Mouse (Mus musculus): ENCODE measurements around the gene Pald1. TPM values are rescaled to one million over a fixed set of nuclear protein-coding genes. Genes with fewer than 3 reads are reported as not detected.

Gene Pald1
- polyA plus RNA-seq, 1 experiment from 2014 or later: 22.9 TPM

GRCm38 (mm10) chr10:61415890-61416289 lies 32.6 kb upstream of the Pald1 start:
- no peak overlapping the region for H3K27ac ChIP-seq (ENCODE audit: low read depth, low read length)
- 0 out of 2 replicates have a peak, but pooled peaks cover 5% of the 10 kb centered on the region for H3K4me1 ChIP-seq (replicated peaks; ENCODE audit: control insufficient read depth, insufficient read depth, low read length)
- peaks cover 37% of the 10 kb centered on the region for H3K27me3 ChIP-seq (ENCODE audit: control insufficient read depth, insufficient read depth, low read length)
- H3K9me3 ChIP-seq (ENCODE audit: control insufficient read depth, low read length): no peaks in the 10 kb centered on the region
- 23% methylated on average over 8 of the region's 8 CpGs for WGBS
- no peak for ATAC-seq (replicated peaks; ENCODE audit: low FRiP score)
- H3K36me3 ChIP-seq (ENCODE audit: control insufficient read depth, insufficient read depth, low read length): no peaks in the 10 kb centered on the region
- no peak overlapping the region for H3K9ac ChIP-seq (ENCODE audit: low read length)
- no peak for DNase-seq (ENCODE audit: low spot score)
- no peak overlapping the region for H3K4me2 ChIP-seq (ENCODE audit: low read depth, low read length, severe bottlenecking)
- H3K4me3 ChIP-seq (ENCODE audit: low read depth, low read length): no peak overlapping the region

- DNase-seq (ENCODE audit: low spot score): no peak
- H3K4me2 ChIP-seq (ENCODE audit: low read depth, low read length, severe bottlenecking): no peak overlapping the region
- peaks cover 35% of the 10 kb centered on the region for H3K27me3 ChIP-seq (ENCODE audit: control insufficient read depth, insufficient read depth, low read length)
- H3K9me3 ChIP-seq (ENCODE audit: control insufficient read depth, low read length): no peaks in the 10 kb centered on the region
- no peaks in the 10 kb centered on the region for H3K36me3 ChIP-seq (ENCODE audit: control insufficient read depth, insufficient read depth, low read length)
- WGBS: 71% methylated on average over 3 of the region's 3 CpGs
- H3K27ac ChIP-seq (ENCODE audit: low read depth, low read length): no peak overlapping the region
- ATAC-seq (replicated peaks; ENCODE audit: low FRiP score): no peak
- H3K4me1 ChIP-seq (replicated peaks; ENCODE audit: control insufficient read depth, insufficient read depth, low read length): 0 out of 2 replicates have a peak, but pooled peaks cover 5% of the 10 kb centered on the region
- no peak overlapping the region for H3K4me3 ChIP-seq (ENCODE audit: low read depth, low read length)
- H3K9ac ChIP-seq (ENCODE audit: low read length): no peak overlapping the region
Measured at GRCm38 (mm10) chr10:61415240-61415639, 31.9 kb upstream of the Pald1 start.

GRCm38 (mm10) chr10:61412910-61413625 lies 29.7 kb upstream of the Pald1 start:
- no peaks in the 10 kb centered on the region; the same call in 1 of the 2 replicates for H3K4me1 ChIP-seq (replicated peaks; ENCODE audit: control insufficient read depth, insufficient read depth, low read length)
- H3K9ac ChIP-seq (ENCODE audit: low read length): no peak overlapping the region
- WGBS: 65% methylated on average over 21 of the region's 21 CpGs
- no peak overlapping the region for H3K27ac ChIP-seq (ENCODE audit: low read depth, low read length)
- H3K36me3 ChIP-seq (ENCODE audit: control insufficient read depth, insufficient read depth, low read length): no peaks in the 10 kb centered on the region
- H3K27me3 ChIP-seq (ENCODE audit: control insufficient read depth, insufficient read depth, low read length): peaks cover 14% of the 10 kb centered on the region
- no peak for DNase-seq (ENCODE audit: low spot score)
- H3K4me3 ChIP-seq (ENCODE audit: low read depth, low read length): no peak overlapping the region
- H3K4me2 ChIP-seq (ENCODE audit: low read depth, low read length, severe bottlenecking): no peak overlapping the region
- H3K9me3 ChIP-seq (ENCODE audit: control insufficient read depth, low read length): no peaks in the 10 kb centered on the region
- no peak for ATAC-seq (replicated peaks; ENCODE audit: low FRiP score)

GRCm38 (mm10) chr10:61410193-61410592 lies 26.9 kb upstream of the Pald1 start:
- Histone ChIP-seq H3K9ac (ENCODE audit: low read length) (no peak overlapping the region), H3K9me3 (ENCODE audit: control insufficient read depth, low read length) (no peaks in the 10 kb centered on the region), H3K27me3 (ENCODE audit: control insufficient read depth, insufficient read depth, low read length) (no peaks in the 10 kb centered on the region), H3K27ac (ENCODE audit: low read depth, low read length) (no peak overlapping the region), H3K4me2 (ENCODE audit: low read depth, low read length, severe bottlenecking) (no peak overlapping the region), H3K4me1 (replicated peaks; ENCODE audit: control insufficient read depth, insufficient read depth, low read length) (no peaks in the 10 kb centered on the region; the same call in 1 of the 2 replicates), H3K4me3 (ENCODE audit: low read depth, low read length) (no peak overlapping the region), H3K36me3 (ENCODE audit: control insufficient read depth, insufficient read depth, low read length) (no peaks in the 10 kb centered on the region)
- DNase-seq (ENCODE audit: low spot score): no peak
- ATAC-seq (replicated peaks; ENCODE audit: low FRiP score): no peak
- 29% methylated on average over 9 of the region's 9 CpGs for WGBS

GRCm38 (mm10) chr10:61409776-61410175 lies 26.4 kb upstream of the Pald1 start:
- Histone ChIP-seq H3K4me2 (ENCODE audit: low read depth, low read length, severe bottlenecking) (no peak overlapping the region), H3K27ac (ENCODE audit: low read depth, low read length) (no peak overlapping the region), H3K4me1 (replicated peaks; ENCODE audit: control insufficient read depth, insufficient read depth, low read length) (no peaks in the 10 kb centered on the region; the same call in 1 of the 2 replicates), H3K4me3 (ENCODE audit: low read depth, low read length) (no peak overlapping the region), H3K36me3 (ENCODE audit: control insufficient read depth, insufficient read depth, low read length) (no peaks in the 10 kb centered on the region), H3K9me3 (ENCODE audit: control insufficient read depth, low read length) (no peaks in the 10 kb centered on the region), H3K27me3 (ENCODE audit: control insufficient read depth, insufficient read depth, low read length) (no peaks in the 10 kb centered on the region), H3K9ac (ENCODE audit: low read length) (no peak overlapping the region)
- WGBS: 4% methylated on average over 4 of the region's 4 CpGs
- no peak for ATAC-seq (replicated peaks; ENCODE audit: low FRiP score)
- DNase-seq (ENCODE audit: low spot score): no peak

- no peaks in the 10 kb centered on the region for H3K36me3 ChIP-seq (ENCODE audit: control insufficient read depth, insufficient read depth, low read length)
- H3K4me2 ChIP-seq (ENCODE audit: low read depth, low read length, severe bottlenecking): no peak overlapping the region
- WGBS: 5% methylated on average over 10 of the region's 10 CpGs
- H3K9me3 ChIP-seq (ENCODE audit: control insufficient read depth, low read length): no peaks in the 10 kb centered on the region
- DNase-seq (ENCODE audit: low spot score) (no peak), ATAC-seq (replicated peaks; ENCODE audit: low FRiP score) (no peak)
- H3K4me1 ChIP-seq (replicated peaks; ENCODE audit: control insufficient read depth, insufficient read depth, low read length): no peaks in the 10 kb centered on the region; the same call in 1 of the 2 replicates
- H3K27ac ChIP-seq (ENCODE audit: low read depth, low read length): no peak overlapping the region
- H3K4me3 ChIP-seq (ENCODE audit: low read depth, low read length): no peak overlapping the region
- no peaks in the 10 kb centered on the region for H3K27me3 ChIP-seq (ENCODE audit: control insufficient read depth, insufficient read depth, low read length)
- no peak overlapping the region for H3K9ac ChIP-seq (ENCODE audit: low read length)
Measured at GRCm38 (mm10) chr10:61405958-61406357, 22.6 kb upstream of the Pald1 start.

GRCm38 (mm10) chr10:61402911-61403310 lies 19.6 kb upstream of the Pald1 start:
- Histone ChIP-seq H3K4me1 (replicated peaks; ENCODE audit: control insufficient read depth, insufficient read depth, low read length) (no peaks in the 10 kb centered on the region), H3K4me3 (ENCODE audit: low read depth, low read length) (no peak overlapping the region), H3K9ac (ENCODE audit: low read length) (no peak overlapping the region), H3K36me3 (ENCODE audit: control insufficient read depth, insufficient read depth, low read length) (no peaks in the 10 kb centered on the region), H3K27me3 (ENCODE audit: control insufficient read depth, insufficient read depth, low read length) (no peaks in the 10 kb centered on the region), H3K4me2 (ENCODE audit: low read depth, low read length, severe bottlenecking) (no peak overlapping the region), H3K9me3 (ENCODE audit: control insufficient read depth, low read length) (no peaks in the 10 kb centered on the region), H3K27ac (ENCODE audit: low read depth, low read length) (no peak overlapping the region)
- no peak for ATAC-seq (replicated peaks; ENCODE audit: low FRiP score)
- DNase-seq (ENCODE audit: low spot score): no peak
- 90% methylated on average over 2 of the region's 2 CpGs for WGBS

- Histone ChIP-seq H3K4me2 (ENCODE audit: low read depth, low read length, severe bottlenecking) (no peak overlapping the region), H3K9ac (ENCODE audit: low read length) (no peak overlapping the region), H3K27ac (ENCODE audit: low read depth, low read length) (no peak overlapping the region), H3K4me1 (replicated peaks; ENCODE audit: control insufficient read depth, insufficient read depth, low read length) (no peaks in the 10 kb centered on the region), H3K27me3 (ENCODE audit: control insufficient read depth, insufficient read depth, low read length) (no peaks in the 10 kb centered on the region), H3K4me3 (ENCODE audit: low read depth, low read length) (no peak overlapping the region), H3K9me3 (ENCODE audit: control insufficient read depth, low read length) (no peaks in the 10 kb centered on the region), H3K36me3 (ENCODE audit: control insufficient read depth, insufficient read depth, low read length) (no peaks in the 10 kb centered on the region)
- no peak for DNase-seq (ENCODE audit: low spot score)
- no peak for ATAC-seq (replicated peaks; ENCODE audit: low FRiP score)
- WGBS: 65% methylated on average over 5 of the region's 5 CpGs
Measured at GRCm38 (mm10) chr10:61402480-61402879, 19.1 kb upstream of the Pald1 start.

- ATAC-seq (replicated peaks; ENCODE audit: low FRiP score): no peak
Measured at GRCm38 (mm10) chr10:61400407-61400806, 17.1 kb upstream of the Pald1 start.

More at GRCm38 (mm10) chr10:61400407-61400806, 17.1 kb upstream of the Pald1 start:
- Histone ChIP-seq H3K27ac (ENCODE audit: low read depth, low read length) (no peak overlapping the region), H3K9ac (ENCODE audit: low read length) (no peak overlapping the region), H3K36me3 (ENCODE audit: control insufficient read depth, insufficient read depth, low read length) (no peaks in the 10 kb centered on the region), H3K4me3 (ENCODE audit: low read depth, low read length) (no peak overlapping the region), H3K4me1 (replicated peaks; ENCODE audit: control insufficient read depth, insufficient read depth, low read length) (no peaks in the 10 kb centered on the region), H3K9me3 (ENCODE audit: control insufficient read depth, low read length) (no peaks in the 10 kb centered on the region), H3K4me2 (ENCODE audit: low read depth, low read length, severe bottlenecking) (no peak overlapping the region), H3K27me3 (ENCODE audit: control insufficient read depth, insufficient read depth, low read length) (no peaks in the 10 kb centered on the region)
- WGBS: 86% methylated on average over 5 of the region's 5 CpGs
- DNase-seq (ENCODE audit: low spot score): no peak

All from forebrain, embryonic 11.5 days (tissue).